Mouse (Mus musculus) spleen, adult 2 months (tissue): ENCODE data around the gene Nckap5.

Experiments
- CTCF ChIP-seq: fragments of 200-500 bp; IDR thresholded peaks from 2 replicates; pipeline ENCODE4 v1.5.1; 2011; ENCODE audit warnings: mild to moderate bottlenecking, inconsistent platforms; ENCODE audit not compliant: insufficient read depth, insufficient read length, insufficient replicate concordance; ENCODE audit errors: extremely low read depth
- POLR2A ChIP-seq: fragments of 200-500 bp; IDR thresholded peaks from 2 replicates; pipeline ENCODE4 v1.6.1; 2011; ENCODE audit warnings: low read depth, low read length, inconsistent platforms

- TF ChIP-seq CTCF, result no peak
- TF ChIP-seq POLR2A, result no peak
Observed at GRCm38 (mm10) chr1:126679348-126679747, 151.3 kb downstream of the Nckap5 start.
